Mouse (Mus musculus) CH12F3 (cell line): ENCODE measurements around the gene Skil.

Source experiments
- in situ Hi-C: fragments of 300-500 bp; cut with MboI; formaldehyde crosslinking; loops from 2 replicates; pipeline ENCODE4 v1.14.3; 2020; ENCODE audit warnings: low sequenced_read_pairs

Gene Skil

DNA sequence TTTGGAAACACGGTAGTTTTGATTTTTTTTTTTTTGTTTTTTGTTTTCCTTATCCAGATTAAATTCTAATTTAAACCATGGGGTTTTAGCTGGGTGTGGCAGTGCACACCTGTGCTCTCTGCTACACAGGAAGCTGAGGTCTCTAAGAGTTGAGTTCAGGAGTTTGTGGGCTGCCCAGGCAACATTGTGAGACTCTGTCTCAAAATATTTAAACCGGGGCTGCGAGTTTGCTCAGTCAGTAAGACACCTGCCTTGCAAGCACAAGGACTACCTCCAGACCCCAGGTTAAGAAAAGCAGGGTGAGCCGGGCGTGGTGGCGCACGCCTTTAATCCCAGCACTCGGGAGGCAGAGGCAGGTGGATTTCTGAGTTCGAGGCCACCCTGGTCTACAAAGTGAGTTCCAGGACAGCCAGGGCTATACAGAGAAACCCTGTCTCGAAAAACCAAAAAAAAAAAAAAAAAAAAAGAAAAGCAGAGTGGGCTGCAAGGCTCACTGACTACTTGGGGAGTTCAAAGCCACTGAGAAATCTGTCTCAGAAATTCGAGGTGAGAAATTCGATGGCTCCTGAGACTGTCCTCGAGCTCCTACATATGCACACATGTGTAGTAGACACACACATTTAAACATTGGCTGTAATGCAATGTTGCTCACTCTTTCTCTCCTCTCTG lies 11.9 kb upstream of the Skil start:
- in situ Hi-C loops, result no loop called here

- in situ Hi-C loops, result no loop called here
These were observed 11.2 kb upstream of the Skil start for GRCm38 (mm10) chr3:31083507-31084245.

DNA sequence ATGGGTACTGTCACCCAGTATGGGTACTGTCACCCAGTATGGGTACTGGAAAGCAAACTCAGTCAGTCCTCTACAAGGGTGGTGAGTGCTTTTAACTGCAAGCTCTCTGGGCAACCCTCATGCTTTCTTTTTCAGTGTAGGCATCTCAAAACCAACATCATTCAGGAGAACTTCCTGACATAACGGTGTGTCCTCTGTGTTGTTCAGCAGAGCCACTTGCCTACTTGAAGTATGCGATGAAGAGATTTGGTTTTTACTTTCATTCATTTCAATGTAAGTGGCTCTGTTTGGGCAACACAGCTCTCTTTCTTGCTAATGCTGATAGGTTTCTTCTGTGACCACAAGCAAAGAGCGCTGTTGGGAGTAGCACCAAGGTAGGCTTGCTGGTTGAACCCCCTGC lies 9.9 kb upstream of the Skil start:
- in situ Hi-C loops, result no loop called here

- in situ Hi-C loops, result no loop called here
These were observed 5.8 kb upstream of the Skil start for GRCm38 (mm10) chr3:31088789-31089775.

GRCm38 (mm10) chr3:31089956-31090355 lies 4.9 kb upstream of the Skil start:
- in situ Hi-C loops, result no loop called here

- in situ Hi-C loops, result no loop called here
These were observed 1.7 kb upstream of the Skil start for GRCm38 (mm10) chr3:31093196-31093595.

- in situ Hi-C loops, result no loop called here
These were observed 1.1 kb upstream of the Skil start for GRCm38 (mm10) chr3:31093627-31094351.

- in situ Hi-C loops, result no loop called here
These were observed 277 bp downstream of the Skil start for GRCm38 (mm10) chr3:31095179-31095490.

GRCm38 (mm10) chr3:31095491-31096154 lies 765 bp downstream of the Skil start:
- in situ Hi-C loops, result no loop called here

DNA sequence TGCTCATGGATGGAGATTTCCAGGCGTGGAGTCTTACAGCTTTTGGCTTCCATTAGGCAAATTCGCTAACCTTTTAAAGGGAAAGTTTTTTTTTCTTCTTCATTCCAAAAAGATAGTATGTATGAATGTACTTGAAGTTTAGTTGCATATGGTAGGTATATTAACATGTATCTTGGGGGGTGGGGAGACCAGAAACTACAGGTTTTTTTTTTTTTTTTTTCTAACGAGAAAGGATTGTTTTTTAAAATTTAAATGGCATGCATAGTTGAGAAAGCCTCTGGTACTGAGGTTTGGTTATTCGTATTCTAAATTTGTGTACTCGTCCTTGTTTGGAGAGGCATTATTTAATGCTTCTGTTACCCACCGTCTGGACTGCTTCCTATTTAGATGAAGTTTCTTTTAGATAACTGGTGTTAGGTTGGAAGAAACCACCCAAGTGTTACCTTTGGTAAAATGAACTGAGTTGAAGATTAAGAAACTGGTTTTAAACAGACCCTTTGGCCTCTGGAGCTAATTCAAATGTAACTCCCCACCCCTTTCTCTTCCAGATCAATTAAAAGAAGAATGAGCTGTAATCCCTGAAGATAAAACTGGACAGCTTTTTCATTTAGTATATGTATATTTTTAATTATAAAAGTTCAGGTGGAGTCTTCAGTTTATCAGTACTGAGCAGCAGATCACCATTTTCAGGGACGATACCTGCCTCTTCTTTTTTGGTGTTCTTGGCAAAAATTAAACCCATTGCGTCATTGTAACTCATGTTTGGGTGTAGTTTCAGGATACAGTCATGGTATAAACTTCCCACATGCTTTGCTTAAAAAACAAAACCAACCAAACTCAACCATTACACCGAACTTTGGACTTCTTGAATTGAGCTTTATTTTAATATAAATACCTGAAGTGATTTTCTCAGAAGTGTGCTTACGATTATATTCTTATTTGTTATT lies 1.6 kb downstream of the Skil start:
- in situ Hi-C loops, result no loop called here

GRCm38 (mm10) chr3:31097102-31097720 lies 2.4 kb downstream of the Skil start:
- in situ Hi-C loops, result no loop called here

GRCm38 (mm10) chr3:31097976-31098375 lies 3.1 kb downstream of the Skil start:
- in situ Hi-C loops, result no loop called here

DNA sequence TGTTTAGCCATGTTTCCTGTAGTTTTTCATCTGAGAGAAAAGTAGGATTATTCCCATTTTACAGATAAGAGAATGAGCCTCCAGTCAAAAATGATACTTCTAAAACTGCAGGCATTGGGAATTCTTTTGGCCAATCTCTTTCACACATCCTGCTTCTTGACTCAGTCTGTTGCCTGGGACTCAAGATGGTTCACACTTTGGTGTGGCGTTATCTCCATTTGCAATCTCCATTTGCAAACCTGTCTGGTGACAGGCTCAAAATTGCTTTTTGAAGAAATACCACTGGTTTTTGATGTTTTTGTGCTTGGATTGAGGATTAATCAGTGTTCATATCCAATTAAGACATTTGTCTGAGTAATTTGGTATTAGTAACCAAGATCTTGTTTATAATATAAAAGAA lies 3.7 kb downstream of the Skil start:
- in situ Hi-C loops, result no loop called here

DNA sequence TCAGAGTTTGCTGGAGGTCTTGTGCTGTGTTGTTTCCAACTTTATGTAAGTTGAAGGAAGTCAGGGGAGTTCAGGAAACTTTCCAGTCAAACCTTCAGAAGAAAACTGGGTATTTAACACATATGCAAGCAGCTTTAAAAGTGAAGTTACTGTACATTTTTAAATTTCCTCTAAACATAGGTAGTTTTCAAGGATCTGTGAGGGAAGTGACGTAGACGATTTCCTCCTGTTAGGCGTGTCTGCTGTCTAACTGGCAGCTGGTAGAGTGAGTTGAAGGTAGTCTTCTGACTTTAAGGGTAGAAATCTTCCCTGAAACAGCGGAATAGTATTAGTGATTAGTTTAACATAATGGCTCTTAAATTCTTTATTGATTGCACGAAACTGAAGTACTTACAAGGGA lies 5.2 kb downstream of the Skil start:
- in situ Hi-C loops, result no loop called here

GRCm38 (mm10) chr3:31100802-31101201 lies 5.9 kb downstream of the Skil start:
- in situ Hi-C loops, result no loop called here

GRCm38 (mm10) chr3:31104936-31105335 lies 10.1 kb downstream of the Skil start:
- in situ Hi-C loops, result no loop called here

- in situ Hi-C loops, result no loop called here
These were observed 11.7 kb downstream of the Skil start for GRCm38 (mm10) chr3:31106597-31106996.

DNA sequence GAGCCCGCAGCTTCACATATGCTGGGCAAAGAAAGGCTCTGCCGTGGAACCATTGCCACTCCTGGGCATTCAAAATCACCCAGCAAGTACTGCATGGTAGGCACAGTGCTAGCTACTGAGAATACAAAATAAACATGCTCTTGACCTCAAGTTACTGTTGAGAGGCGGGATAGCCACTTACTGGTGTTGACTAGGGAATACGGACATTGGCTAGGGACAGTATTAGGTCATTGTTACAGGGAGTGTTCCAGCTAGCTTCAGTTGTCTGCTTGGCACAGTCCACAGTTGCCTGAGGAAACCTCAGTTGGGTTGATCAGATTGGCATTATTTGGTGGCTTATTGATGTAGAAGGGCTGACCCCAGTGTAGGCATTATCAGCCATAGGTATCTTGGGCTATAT lies 12.8 kb downstream of the Skil start:
- in situ Hi-C loops, result no loop called here

DNA sequence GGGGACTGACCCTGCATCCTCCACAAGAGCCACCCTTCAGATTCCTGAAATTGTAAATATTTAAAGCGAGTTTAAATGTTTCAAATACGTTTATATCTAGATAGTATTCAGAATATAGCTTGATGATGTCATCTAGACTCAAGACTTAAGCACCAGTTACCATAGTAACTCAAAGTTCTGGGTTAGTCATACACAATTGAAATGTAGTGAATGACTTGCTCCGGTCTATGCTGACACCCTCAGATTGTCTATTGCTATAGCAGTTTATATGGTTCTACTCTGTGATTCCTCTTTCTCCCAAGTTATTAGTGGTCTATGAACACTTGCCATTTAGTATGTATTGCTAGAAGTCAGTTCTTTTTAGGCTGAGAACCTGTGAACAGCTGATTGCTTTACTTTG lies 14.2 kb downstream of the Skil start:
- in situ Hi-C loops, result no loop called here
